Comparison of ENCODE assay signal across 14 mouse cellular contexts in genomic region chr12:100397432-100398146, GRCm38 (mm10).
DNase-seq lines count a peak whose midpoint lies in the region; ATAC-seq and TF ChIP-seq lines count a peak whose summit lies in the region.
"Had no signal": no experiment of that assay in that cellular context is flagged by ENCODE, and none has a peak within 500 bp of the region (broad histone marks: within the 10 kb centered on the region; RNA-seq: fewer than 3 reads in every experiment).

No protein-coding gene starts in this region.

- H3K9me3 ChIP-seq in forebrain, postnatal 0 days (ENCODE audit: low read length) = no peaks in the 10 kb centered on the region
- no peaks in the 10 kb centered on the region for H3K9me3 ChIP-seq in midbrain, embryonic 16.5 days (replicated peaks; ENCODE audit: control insufficient read depth, low read length, poor library complexity, severe bottlenecking)
- H3K9me3 ChIP-seq in intestine, embryonic 15.5 days = no peaks in the 10 kb centered on the region
- H3K9me3 ChIP-seq: embryonic facial prominence, embryonic 15.5 days; kidney, embryonic 15.5 days had no signal

- no peak for ATAC-seq in forebrain, postnatal 0 days
- peak; percentile 52 for ATAC-seq in midbrain, embryonic 16.5 days
- no peak for ATAC-seq in intestine, embryonic 15.5 days
- ATAC-seq: inflammation-experienced regulatory T-cells, adult 6 months had no signal

- no peaks in the 10 kb centered on the region for H3K27me3 ChIP-seq in forebrain, postnatal 0 days (ENCODE audit: insufficient read depth, low read length)
- no peaks in the 10 kb centered on the region for H3K27me3 ChIP-seq in midbrain, embryonic 16.5 days (ENCODE audit: control insufficient read depth, insufficient read depth, low read depth, low read length)
- H3K27me3 ChIP-seq in intestine, embryonic 15.5 days (replicated peaks) = no peaks in the 10 kb centered on the region
- H3K27me3 ChIP-seq: embryonic facial prominence, embryonic 15.5 days; kidney, embryonic 15.5 days had no signal

- peaks cover 36% of the 10 kb centered on the region for H3K36me3 ChIP-seq in forebrain, postnatal 0 days (ENCODE audit: insufficient read depth)
- peaks cover 8% of the 10 kb centered on the region; the same call in 1 of the 2 replicates for H3K36me3 ChIP-seq in midbrain, embryonic 16.5 days (ENCODE audit: control insufficient read depth, insufficient read depth, low read length)
- H3K36me3 ChIP-seq in intestine, embryonic 15.5 days = peaks cover 3% of the 10 kb centered on the region; the same call in 1 of the 2 replicates

- no peak for TF ChIP-seq POLR2A in cortical plate, adult 2 months (IDR thresholded peaks at IDR 0.05; ENCODE audit: extremely low read depth, insufficient read depth, low read length)

- H3K4me2 ChIP-seq in forebrain, postnatal 0 days (ENCODE audit: low read depth) = no peak overlapping the region
- no peak overlapping the region for H3K4me2 ChIP-seq in midbrain, embryonic 16.5 days (ENCODE audit: low read length)
- H3K4me2 ChIP-seq in intestine, embryonic 15.5 days (replicated peaks) = no peak overlapping the region
- H3K4me2 ChIP-seq: embryonic facial prominence, embryonic 15.5 days; kidney, embryonic 15.5 days had no signal

- peak overlapping the region; percentile 77 for H3K27ac ChIP-seq in layer of hippocampus, adult 2 months
- H3K27ac ChIP-seq in cortical plate, adult 2 months (ENCODE audit: insufficient read depth, low read length) = peak overlapping the region; percentile 91
- H3K27ac ChIP-seq in forebrain, postnatal 0 days (ENCODE audit: low read depth, low read length) = 0 out of 2 replicates have a peak overlapping the region, but pooled peaks have one; percentile 23
- peak overlapping the region; percentile 69 for H3K27ac ChIP-seq in midbrain, embryonic 16.5 days (ENCODE audit: low read length)
- no peak overlapping the region for H3K27ac ChIP-seq in intestine, embryonic 15.5 days
- H3K27ac ChIP-seq: embryonic facial prominence, embryonic 15.5 days; kidney, embryonic 15.5 days had no signal

- no peak for TF ChIP-seq CTCF in layer of hippocampus, adult 2 months (conservative IDR thresholded peaks at IDR 0.05)
- no peak for TF ChIP-seq CTCF in cortical plate, adult 2 months (IDR thresholded peaks at IDR 0.05; ENCODE audit: extremely low read depth, insufficient read depth, low read length)
- TF ChIP-seq CTCF in forebrain, postnatal 0 days (IDR thresholded peaks at IDR 0.05; ENCODE audit: low read depth) = no peak

- no peak for DNase-seq in layer of hippocampus, adult 2 months (ENCODE audit: low spot score in 2 of 2)
- no peak for DNase-seq in layer of hippocampus, adult 8-10 months (ENCODE audit: low spot score in 2 of 2)
- DNase-seq in forebrain, postnatal 0 days = no peak
- no peak for DNase-seq in urinary bladder, adult 18-20 months (ENCODE audit: low spot score in 2 of 2)
- DNase-seq in kidney, adult 18-20 months = no peak
- DNase-seq: cerebellum, adult 11 months; lung, adult 2 months; thymus, adult 2 months had no signal

- H3K4me1 ChIP-seq in cortical plate, adult 2 months (ENCODE audit: control insufficient read depth, insufficient read depth, low read length) = peaks cover 21% of the 10 kb centered on the region
- peaks cover 12% of the 10 kb centered on the region for H3K4me1 ChIP-seq in forebrain, postnatal 0 days (ENCODE audit: insufficient read depth)
- H3K4me1 ChIP-seq in midbrain, embryonic 16.5 days (ENCODE audit: control insufficient read depth, insufficient read depth, low read length) = peaks cover 15% of the 10 kb centered on the region
- peaks cover 14% of the 10 kb centered on the region for H3K4me1 ChIP-seq in intestine, embryonic 15.5 days (replicated peaks)

- H3K9ac ChIP-seq in forebrain, postnatal 0 days = no peak overlapping the region
- H3K9ac ChIP-seq in midbrain, embryonic 16.5 days (ENCODE audit: low read depth, low read length) = no peak overlapping the region
- H3K9ac ChIP-seq in intestine, embryonic 15.5 days = no peak overlapping the region
- H3K9ac ChIP-seq: embryonic facial prominence, embryonic 15.5 days; kidney, embryonic 15.5 days had no signal

- no peak overlapping the region for H3K4me3 ChIP-seq in layer of hippocampus, adult 2 months
- no peak overlapping the region for H3K4me3 ChIP-seq in cortical plate, adult 2 months (ENCODE audit: insufficient read depth, low read length)
- no peak overlapping the region for H3K4me3 ChIP-seq in forebrain, postnatal 0 days (ENCODE audit: low read depth, low read length)
- H3K4me3 ChIP-seq in midbrain, embryonic 16.5 days (ENCODE audit: low read depth, low read length) = no peak overlapping the region
- H3K4me3 ChIP-seq in intestine, embryonic 15.5 days (replicated peaks) = no peak overlapping the region
- H3K4me3 ChIP-seq: embryonic facial prominence, embryonic 15.5 days; kidney, embryonic 15.5 days had no signal

- 62% methylated on average over 15 of the region's 15 CpGs for WGBS in forebrain, postnatal 0 days
- WGBS in midbrain, embryonic 16.5 days = 59% methylated on average over 15 of the region's 15 CpGs
- 85% methylated on average over 15 of the region's 15 CpGs for WGBS in intestine, embryonic 15.5 days
